Mouse (Mus musculus) left cerebral cortex, postnatal 25 days (tissue): ENCODE measurements at regions not wholly inside any gene's neighbourhood (a gene's known extent, or its start where the extent isn't known, plus 50 kb on each side); places are given as distances from the start of the nearest gene placed in this dataset.
"Not testable (repeated sequence)": the region's sequence is repeated elsewhere in the genome, so short reads cannot be mapped to it uniquely, and the experiment has no call there.

Experiments used
- DNase-seq, 2 experiments: peaks; one replicate each; pipeline ENCODE4 v3.0.0; 2022; ENCODE audit warnings: low spot score in 2 of 2, mixed read lengths in 1 of 2
- intact Hi-C: fragments of 180-260 bp; cut with DNase I; formaldehyde crosslinking; loops from one replicate; pipeline ENCODE4 v1.15.1; 2025

GRCm38 (mm10) chr11:14943036-14943435 is 344.0 kb downstream of the Pom121l12 start:
- peak in 1 of 2 experiments; percentile 1 for DNase-seq
- intact Hi-C loops = no loop called here

- intact Hi-C loops, DNase-seq: not testable (repeated sequence)
Observed at GRCm38 (mm10) chr11:14943451-14943850, 344.4 kb downstream of the Pom121l12 start.

GRCm38 (mm10) chr11:14957650-14958049 is 358.6 kb downstream of the Pom121l12 start:
- intact Hi-C loops = no loop called here
- DNase-seq = no peak

- intact Hi-C loops = no loop called here
- DNase-seq = no peak
Observed at GRCm38 (mm10) chr11:14958689-14959088, 359.6 kb downstream of the Pom121l12 start.
